Comparison of ENCODE assay signal across 8 mouse cellular contexts in genomic region chr4:155122444-155123040, GRCm38 (mm10). TPM values are rescaled to one million over a fixed set of nuclear protein-coding genes. Genes with fewer than 3 reads are reported as not detected.
A peak's percentile ranks its signal among the peaks of the same experiment; 100 is the strongest.
DNase-seq lines count a peak whose midpoint lies in the region; ATAC-seq and TF ChIP-seq lines count a peak whose summit lies in the region.

No protein-coding gene starts in this region.

- H3K4me3 ChIP-seq in forebrain, embryonic 10.5 days: no peak overlapping the region
- 0 out of 2 replicates have a peak overlapping the region, but pooled peaks have one; percentile 9 for H3K4me3 ChIP-seq in heart, embryonic 13.5 days
- no peak overlapping the region for H3K4me3 ChIP-seq in lung, postnatal 0 days (ENCODE audit: low read depth, low read length)

- peak overlapping the region; percentile 51 for H3K4me2 ChIP-seq in heart, embryonic 13.5 days
- 0 out of 2 replicates have a peak overlapping the region, but pooled peaks have one; percentile 3 for H3K4me2 ChIP-seq in lung, postnatal 0 days (replicated peaks; ENCODE audit: low read depth, low read length)

- H3K9me3 ChIP-seq in forebrain, embryonic 10.5 days: no peaks in the 10 kb centered on the region
- H3K9me3 ChIP-seq in heart, embryonic 13.5 days: peaks cover 10% of the 10 kb centered on the region; the same call in 1 of the 2 replicates
- H3K9me3 ChIP-seq in lung, postnatal 0 days (ENCODE audit: low read length): no peaks in the 10 kb centered on the region

- no peak for TF ChIP-seq CTCF in lung, postnatal 0 days (IDR thresholded peaks at IDR 0.05)

- peak; percentile 7; the same call in 1 of the 2 replicates for ATAC-seq in heart, embryonic 13.5 days (ENCODE audit: extremely low read depth, insufficient number of reproducible peaks, low FRiP score, low TSS enrichment)
- peak; percentile 85 for ATAC-seq in lung, postnatal 0 days

- H3K9ac ChIP-seq in heart, embryonic 13.5 days: peak overlapping the region; percentile 70
- no peak overlapping the region for H3K9ac ChIP-seq in lung, postnatal 0 days (replicated peaks; ENCODE audit: low read depth)

- peak; percentile 77 for DNase-seq in urinary bladder, postnatal 14 days (ENCODE audit: low spot score)
- DNase-seq in urinary bladder, postnatal 10 days (ENCODE audit: low spot score): no peak
- DNase-seq in forebrain, embryonic 10.5 days (ENCODE audit: extremely low spot score, low spot score): no peak
- peak; percentile 90 to 94 for DNase-seq in layer of hippocampus, adult 18-20 months (ENCODE audit: low spot score in 2 of 2)
- peak; percentile 90 for DNase-seq in lung, postnatal 0 days (ENCODE audit: low spot score)
- peak; percentile 98 for DNase-seq in right cerebral cortex, postnatal 36 days (ENCODE audit: low spot score in 2 of 2)
- DNase-seq in spleen, postnatal 14 days (ENCODE audit: low spot score in 2 of 2): no peak

- no peaks in the 10 kb centered on the region for H3K36me3 ChIP-seq in forebrain, embryonic 10.5 days (replicated peaks)
- peaks cover 3% of the 10 kb centered on the region; the same call in 1 of the 2 replicates for H3K36me3 ChIP-seq in heart, embryonic 13.5 days
- H3K36me3 ChIP-seq in lung, postnatal 0 days (ENCODE audit: insufficient read depth, low read length): no peaks in the 10 kb centered on the region

- 0 out of 2 replicates have a peak, but pooled peaks cover 3% of the 10 kb centered on the region for H3K27me3 ChIP-seq in forebrain, embryonic 10.5 days (ENCODE audit: poor library complexity, severe bottlenecking)
- H3K27me3 ChIP-seq in heart, embryonic 13.5 days (replicated peaks): no peaks in the 10 kb centered on the region
- H3K27me3 ChIP-seq in lung, postnatal 0 days (replicated peaks; ENCODE audit: insufficient read depth, low read length): no peaks in the 10 kb centered on the region

- peak overlapping the region; percentile 81 for H3K27ac ChIP-seq in forebrain, embryonic 10.5 days
- peak overlapping the region; percentile 91 for H3K27ac ChIP-seq in heart, embryonic 13.5 days (replicated peaks)
- H3K27ac ChIP-seq in lung, postnatal 0 days (ENCODE audit: low read length): peak overlapping the region; percentile 64

- TF ChIP-seq EP300 in lung, postnatal 0 days (IDR thresholded peaks at IDR 0.05): no peak

- WGBS in forebrain, embryonic 10.5 days: 63% methylated on average over 16 of the region's 16 CpGs
- WGBS in heart, embryonic 13.5 days: 13% methylated on average over 16 of the region's 16 CpGs
- WGBS in lung, postnatal 0 days: 16% methylated on average over 16 of the region's 16 CpGs

- H3K4me1 ChIP-seq in forebrain, embryonic 10.5 days: peaks cover 79% of the 10 kb centered on the region
- H3K4me1 ChIP-seq in heart, embryonic 13.5 days: peaks cover 78% of the 10 kb centered on the region
- H3K4me1 ChIP-seq in lung, postnatal 0 days (ENCODE audit: insufficient read depth, low read depth, low read length): peaks cover 14% of the 10 kb centered on the region; the same call in 1 of the 2 replicates

RNA-seq across cellular contexts. Expression of gene Morn1, which starts 36.2 kb away (rescaled TPM):
- 4.5 and 6.8 TPM in 2 replicates for polyA plus RNA-seq in forebrain, embryonic 10.5 days (2016; fragmentation: Nextera tagmentation; extraction: Ambion mirVana)
- polyA plus RNA-seq in heart, embryonic 13.5 days (2015; fragmentation: Nextera tagmentation; extraction: Ambion mirVana): 2.1 and 2.3 TPM in 2 replicates
- 10 to 100 TPM in 1 of 2 experiments, 1 to 10 TPM in 1; 9.3 to 11.3 TPM for total RNA-seq in layer of hippocampus, adult 18-20 months (2021)
- polyA plus RNA-seq in lung, postnatal 0 days (2015; fragmentation: Nextera tagmentation; extraction: Ambion mirVana): 6.2 and 9.4 TPM in 2 replicates

RNA-seq across cellular contexts. Expression of gene Rer1, which starts 36.4 kb away (rescaled TPM):
- 133 and 137 TPM in 2 replicates for polyA plus RNA-seq in forebrain, embryonic 10.5 days (2016; fragmentation: Nextera tagmentation; extraction: Ambion mirVana)
- polyA plus RNA-seq in heart, embryonic 13.5 days (2015; fragmentation: Nextera tagmentation; extraction: Ambion mirVana): 114 and 126 TPM in 2 replicates
- total RNA-seq in layer of hippocampus, adult 18-20 months (2021): 10 to 100 TPM; 63.4 to 65.5 TPM
- 156 and 157 TPM in 2 replicates for polyA plus RNA-seq in lung, postnatal 0 days (2015; fragmentation: Nextera tagmentation; extraction: Ambion mirVana)

RNA-seq across cellular contexts. Expression of gene Pex10, which starts 55.7 kb away (rescaled TPM):
- polyA plus RNA-seq in forebrain, embryonic 10.5 days (2016; fragmentation: Nextera tagmentation; extraction: Ambion mirVana): 22.2 TPM in 2 replicates
- polyA plus RNA-seq in heart, embryonic 13.5 days (2015; fragmentation: Nextera tagmentation; extraction: Ambion mirVana): 16.6 and 16.8 TPM in 2 replicates
- 10 to 100 TPM; 21.5 to 22.0 TPM for total RNA-seq in layer of hippocampus, adult 18-20 months (2021)
- 17.5 and 19.4 TPM in 2 replicates for polyA plus RNA-seq in lung, postnatal 0 days (2015; fragmentation: Nextera tagmentation; extraction: Ambion mirVana)

Comparison
In these comparisons a context has a peak if more than half of its experiments do, and no peak if none do; other contexts are left out.
1. DNase-seq: peak in urinary bladder, postnatal 14 days (single experiment), layer of hippocampus, adult 18-20 months (2 of 2), lung, postnatal 0 days (single experiment) and right cerebral cortex, postnatal 36 days (2 of 2); none in urinary bladder, postnatal 10 days (single experiment), forebrain, embryonic 10.5 days (single experiment) and spleen, postnatal 14 days (0 of 2).
2. Peak in every context shown above with its lines, with median percentiles within 50 percentile points of each other: H3K27ac ChIP-seq.